Comparison of ENCODE assay signal across 8 mouse cellular contexts in genomic region chr7:127477687-127478634, GRCm38 (mm10). TPM values are rescaled to one million over a fixed set of nuclear protein-coding genes. Genes with fewer than 3 reads are reported as not detected.
DNase-seq lines count a peak whose midpoint lies in the region; ATAC-seq and TF ChIP-seq lines count a peak whose summit lies in the region.

No protein-coding gene starts in this region.

- TF ChIP-seq POLR2A in brain, embryonic 14.5 days (IDR thresholded peaks at IDR 0.05; ENCODE audit: borderline replicate concordance, extremely low read depth, insufficient read depth, insufficient read length, poor library complexity, severe bottlenecking), result peak; percentile 43; the same call in 1 of the 2 replicates
- peak; percentile 92 for TF ChIP-seq POLR2A in liver, adult 2 months (IDR thresholded peaks at IDR 0.05; ENCODE audit: extremely low read depth, insufficient read depth, low read length)
- TF ChIP-seq POLR2A in myocyte (IDR thresholded peaks at IDR 0.05; ENCODE audit: insufficient read length, low read depth), result peak; percentile 94

- H3K4me3 ChIP-seq in C2C12 (ENCODE audit: insufficient read depth, poor library complexity, severe bottlenecking) (peak overlapping the region; percentile 66), myocyte (peak overlapping the region; percentile 81)
- H3K4me3 ChIP-seq in erythroblast, embryonic 14.5 days (replicated peaks), result peak overlapping the region; percentile 92
- H3K4me3 ChIP-seq in heart, embryonic 11.5 days (ENCODE audit: low read depth, low read length), result peak overlapping the region; percentile 86
- H3K4me3 ChIP-seq in kidney, embryonic 16.5 days (ENCODE audit: low read length), result peak overlapping the region; percentile 92
- H3K4me3 ChIP-seq in liver, adult 2 months (ENCODE audit: insufficient read depth, low read depth, low read length), result peak overlapping the region; percentile 52

- peak overlapping the region; percentile 96 for H3K27ac ChIP-seq in heart, embryonic 11.5 days (ENCODE audit: low read depth, low read length)
- H3K27ac ChIP-seq in kidney, embryonic 16.5 days (ENCODE audit: low read length), result peak overlapping the region; percentile 98
- peak overlapping the region; percentile 87 for H3K27ac ChIP-seq in liver, adult 2 months (replicated peaks; ENCODE audit: insufficient read depth, low read depth, low read length)

- H3K79me2 ChIP-seq in C2C12 (ENCODE audit: control insufficient read depth, insufficient read depth), result peaks cover 60% of the 10 kb centered on the region
- H3K79me2 ChIP-seq in liver, adult 2 months (ENCODE audit: control insufficient read depth, insufficient read depth, low read length), result peaks cover 16% of the 10 kb centered on the region; the same call in 1 of the 2 replicates
- peaks cover 47% of the 10 kb centered on the region for H3K79me2 ChIP-seq in myocyte (ENCODE audit: control insufficient read depth, insufficient read depth)

- H3K4me1 ChIP-seq in erythroblast, embryonic 14.5 days (ENCODE audit: control insufficient read depth), result peaks cover 63% of the 10 kb centered on the region
- peaks cover 17% of the 10 kb centered on the region for H3K4me1 ChIP-seq in heart, embryonic 11.5 days (ENCODE audit: control insufficient read depth, insufficient read depth, low read length)
- peaks cover 16% of the 10 kb centered on the region for H3K4me1 ChIP-seq in kidney, embryonic 16.5 days (ENCODE audit: insufficient read depth, low read length)
- H3K4me1 ChIP-seq in liver, adult 2 months (ENCODE audit: control insufficient read depth, insufficient read depth, low read length), result peaks cover 13% of the 10 kb centered on the region; the same call in 1 of the 2 replicates

- H3ac ChIP-seq in C2C12 (ENCODE audit: control insufficient read depth, insufficient read length, low read depth) (peak overlapping the region; percentile 64), myocyte (ENCODE audit: control insufficient read depth, insufficient read length) (peak overlapping the region; percentile 93)

- peak; percentile 93 for ATAC-seq in heart, embryonic 11.5 days (replicated peaks; ENCODE audit: insufficient number of reproducible peaks, low FRiP score, low TSS enrichment)
- ATAC-seq in kidney, embryonic 16.5 days (ENCODE audit: low FRiP score, low TSS enrichment), result peak; percentile 97

- TF ChIP-seq CTCF in C2C12 (IDR thresholded peaks at IDR 0.05; ENCODE audit: control insufficient read depth, insufficient read depth, insufficient read length), result no peak
- no peak for TF ChIP-seq CTCF in brain, embryonic 14.5 days (IDR thresholded peaks at IDR 0.05; ENCODE audit: borderline replicate concordance, extremely low read depth, insufficient read depth, insufficient read length)
- no peak for TF ChIP-seq CTCF in liver, adult 2 months (IDR thresholded peaks at IDR 0.05; ENCODE audit: low read depth, low read length)

- H3K27me3 ChIP-seq in C2C12 (ENCODE audit: control insufficient read depth, insufficient read depth, insufficient read length) (no peaks in the 10 kb centered on the region), myocyte (ENCODE audit: control insufficient read depth, insufficient read depth, insufficient read length) (no peaks in the 10 kb centered on the region)
- H3K27me3 ChIP-seq in erythroblast, embryonic 14.5 days (ENCODE audit: control insufficient read depth), result no peaks in the 10 kb centered on the region
- no peaks in the 10 kb centered on the region for H3K27me3 ChIP-seq in heart, embryonic 11.5 days (ENCODE audit: control insufficient read depth, insufficient read depth, low read length)
- no peaks in the 10 kb centered on the region for H3K27me3 ChIP-seq in kidney, embryonic 16.5 days (ENCODE audit: insufficient read depth, low read length)
- H3K27me3 ChIP-seq in liver, adult 2 months (ENCODE audit: control insufficient read depth, insufficient read depth, low read length), result no peaks in the 10 kb centered on the region
- H3K27me3 ChIP-seq in splenic B cell, adult 2 months (ENCODE audit: control insufficient read depth, insufficient read depth, low read length, poor library complexity, severe bottlenecking), result no peaks in the 10 kb centered on the region

- peaks cover 56% of the 10 kb centered on the region for H3K36me3 ChIP-seq in C2C12 (ENCODE audit: control insufficient read depth, insufficient read depth)
- peaks cover 76% of the 10 kb centered on the region for H3K36me3 ChIP-seq in erythroblast, embryonic 14.5 days (ENCODE audit: control insufficient read depth)
- H3K36me3 ChIP-seq in heart, embryonic 11.5 days (ENCODE audit: control insufficient read depth, insufficient read depth, low read length), result peaks cover 41% of the 10 kb centered on the region
- H3K36me3 ChIP-seq in kidney, embryonic 16.5 days (ENCODE audit: insufficient read depth, low read length), result peaks cover 40% of the 10 kb centered on the region
- peaks cover 46% of the 10 kb centered on the region for H3K36me3 ChIP-seq in liver, adult 2 months (ENCODE audit: control insufficient read depth, insufficient read depth, low read length)
- H3K36me3 ChIP-seq in myocyte (ENCODE audit: control insufficient read depth, insufficient read depth), result peaks cover 33% of the 10 kb centered on the region
- H3K36me3 ChIP-seq in splenic B cell, adult 2 months (ENCODE audit: control insufficient read depth, insufficient read depth, low read length, poor library complexity, severe bottlenecking), result peaks cover 30% of the 10 kb centered on the region

- H3K79me3 ChIP-seq in C2C12 (ENCODE audit: low read depth), result peaks cover 35% of the 10 kb centered on the region

- no peaks in the 10 kb centered on the region for H3K9me3 ChIP-seq in erythroblast, embryonic 14.5 days (ENCODE audit: control insufficient read depth, low read length)
- H3K9me3 ChIP-seq in heart, embryonic 11.5 days (replicated peaks; ENCODE audit: control insufficient read depth, low read length), result no peaks in the 10 kb centered on the region
- no peaks in the 10 kb centered on the region for H3K9me3 ChIP-seq in kidney, embryonic 16.5 days (ENCODE audit: low read length)

- peak; percentile 100 for DNase-seq in brain, embryonic 14.5 days (ENCODE audit: low read depth)
- peak; percentile 100 for DNase-seq in liver, adult 2 months (ENCODE audit: extremely low read depth, low read depth, low spot score)
- peak; percentile 100 for DNase-seq in splenic B cell, adult 2 months (ENCODE audit: low read depth, low spot score)

- peak overlapping the region; percentile 92 for H3K4me2 ChIP-seq in heart, embryonic 11.5 days
- H3K4me2 ChIP-seq in kidney, embryonic 16.5 days (replicated peaks; ENCODE audit: low read depth, low read length), result peak overlapping the region; percentile 76
- H3K4me2 ChIP-seq in myocyte (ENCODE audit: low read depth), result peak overlapping the region; percentile 99

- whole genome bisulfite sequencing in heart, embryonic 11.5 days (ENCODE audit: insufficient replicate concordance), result under 1% methylated on average over 50 of the region's 50 CpGs
- under 1% methylated on average over 50 of the region's 50 CpGs for WGBS in kidney, embryonic 16.5 days
- under 1% methylated on average over 50 of the region's 50 CpGs for WGBS in liver, adult 2 months

- H3K9ac ChIP-seq in heart, embryonic 11.5 days (ENCODE audit: low read depth, low read length), result peak overlapping the region; percentile 89
- H3K9ac ChIP-seq in kidney, embryonic 16.5 days (replicated peaks; ENCODE audit: low read length), result peak overlapping the region; percentile 94
- peak overlapping the region; percentile 97 for H3K9ac ChIP-seq in liver, adult 2 months (ENCODE audit: low read depth, low read length)

RNA-seq across cellular contexts. Expression of gene Fbrs, which starts 1.0 kb away (rescaled TPM):
- polyA plus RNA-seq in C2C12 (2012; fragmentation: generic; extraction: Trizol) (20.9 TPM), myocyte (2012; fragmentation: generic; extraction: Trizol) (21.2 TPM)
- polyA plus RNA-seq in brain, embryonic 14.5 days (2012; rRNA removed), result 20.6 and 47.0 TPM in 2 replicates
- 36.3 and 37.8 TPM in 2 replicates for polyA plus RNA-seq in erythroblast, embryonic 14.5 days (2012)
- 9.9 and 11.1 TPM in 2 replicates for polyA plus RNA-seq in heart, embryonic 11.5 days (2014; fragmentation: Nextera tagmentation; extraction: Ambion mirVana)
- 12.2 and 13.1 TPM in 2 replicates for polyA plus RNA-seq in kidney, embryonic 16.5 days (2015; fragmentation: Nextera tagmentation; extraction: Ambion mirVana)
- total RNA-seq in liver, adult 2 months (2014; rRNA removed), result 3.6 and 6.4 TPM in 2 replicates
- 9.5 and 11.8 TPM in 2 replicates for polyA plus RNA-seq in liver, adult 2 months (2012; rRNA removed)

RNA-seq across cellular contexts. Expression of gene Prr14, which starts 18.6 kb away (rescaled TPM):
- polyA plus RNA-seq in C2C12 (2012; fragmentation: generic; extraction: Trizol) (28.6 TPM), myocyte (2012; fragmentation: generic; extraction: Trizol) (26.5 TPM)
- polyA plus RNA-seq in brain, embryonic 14.5 days (2012; rRNA removed), result 73.5 and 104 TPM in 2 replicates
- polyA plus RNA-seq in erythroblast, embryonic 14.5 days (2012), result 11.7 and 14.3 TPM in 2 replicates
- polyA plus RNA-seq in heart, embryonic 11.5 days (2014; fragmentation: Nextera tagmentation; extraction: Ambion mirVana), result 39.7 and 41.1 TPM in 2 replicates
- 41.9 and 47.2 TPM in 2 replicates for polyA plus RNA-seq in kidney, embryonic 16.5 days (2015; fragmentation: Nextera tagmentation; extraction: Ambion mirVana)
- 8.3 and 9.5 TPM in 2 replicates for total RNA-seq in liver, adult 2 months (2014; rRNA removed)
- 41.5 and 44.6 TPM in 2 replicates for polyA plus RNA-seq in liver, adult 2 months (2012; rRNA removed)

RNA-seq across cellular contexts. Expression of gene Zfp689, which starts 29.0 kb away (rescaled TPM):
- polyA plus RNA-seq in C2C12 (2012; fragmentation: generic; extraction: Trizol) (3.7 TPM), myocyte (2012; fragmentation: generic; extraction: Trizol) (2.1 TPM)
- 14.0 and 14.5 TPM in 2 replicates for polyA plus RNA-seq in brain, embryonic 14.5 days (2012; rRNA removed)
- 2.1 and 3.0 TPM in 2 replicates for polyA plus RNA-seq in erythroblast, embryonic 14.5 days (2012)
- polyA plus RNA-seq in heart, embryonic 11.5 days (2014; fragmentation: Nextera tagmentation; extraction: Ambion mirVana), result 5.3 and 5.8 TPM in 2 replicates
- 8.4 TPM in 2 replicates for polyA plus RNA-seq in kidney, embryonic 16.5 days (2015; fragmentation: Nextera tagmentation; extraction: Ambion mirVana)
- 0.47 and 0.74 TPM in 2 replicates for total RNA-seq in liver, adult 2 months (2014; rRNA removed)
- 0.92 and 1.9 TPM in 2 replicates for polyA plus RNA-seq in liver, adult 2 months (2012; rRNA removed)

RNA-seq across cellular contexts. Expression of gene Srcap, which starts 33.8 kb away (rescaled TPM):
- polyA plus RNA-seq in C2C12 (2012; fragmentation: generic; extraction: Trizol), result 24.1 TPM
- polyA plus RNA-seq in brain, embryonic 14.5 days (2012; rRNA removed), result 18.6 and 44.1 TPM in 2 replicates
- polyA plus RNA-seq in erythroblast, embryonic 14.5 days (2012), result 1.0 and 1.5 TPM in 2 replicates
- 36.8 and 46.6 TPM in 2 replicates for polyA plus RNA-seq in heart, embryonic 11.5 days (2014; fragmentation: Nextera tagmentation; extraction: Ambion mirVana)
- 39.6 and 44.1 TPM in 2 replicates for polyA plus RNA-seq in kidney, embryonic 16.5 days (2015; fragmentation: Nextera tagmentation; extraction: Ambion mirVana)
- 10.9 and 13.8 TPM in 2 replicates for total RNA-seq in liver, adult 2 months (2014; rRNA removed)
- polyA plus RNA-seq in liver, adult 2 months (2012; rRNA removed), result 8.9 and 9.6 TPM in 2 replicates
- polyA plus RNA-seq in myocyte (2012; fragmentation: generic; extraction: Trizol), result 18.1 TPM

RNA-seq across cellular contexts. Expression of gene Gm42715, which starts 41.4 kb away (rescaled TPM):
- polyA plus RNA-seq in C2C12 (2012; fragmentation: generic; extraction: Trizol), result 14.9 TPM
- polyA plus RNA-seq in brain, embryonic 14.5 days (2012; rRNA removed), result 15.5 and 19.2 TPM in 2 replicates
- polyA plus RNA-seq in erythroblast, embryonic 14.5 days (2012), result 7.0 and 7.8 TPM in 2 replicates
- polyA plus RNA-seq in heart, embryonic 11.5 days (2014; fragmentation: Nextera tagmentation; extraction: Ambion mirVana), result 9.8 and 12.6 TPM in 2 replicates
- polyA plus RNA-seq in kidney, embryonic 16.5 days (2015; fragmentation: Nextera tagmentation; extraction: Ambion mirVana), result 16.2 and 22.4 TPM in 2 replicates
- 4.6 and 7.7 TPM in 2 replicates for total RNA-seq in liver, adult 2 months (2014; rRNA removed)
- polyA plus RNA-seq in liver, adult 2 months (2012; rRNA removed), result 5.9 and 7.5 TPM in 2 replicates
- 6.8 TPM for polyA plus RNA-seq in myocyte (2012; fragmentation: generic; extraction: Trizol)

Comparison
In these comparisons a context has a peak if more than half of its experiments do, and no peak if none do; other contexts are left out.
1. Peak in every context shown above with its lines: DNase-seq, ATAC-seq, H3K4me3 ChIP-seq and H3K27ac ChIP-seq.
2. POLR2A ChIP-seq: peak in every context shown above with its lines; median percentile 94 in myocyte; 92 in liver, adult 2 months; 43 in brain, embryonic 14.5 days.